Mouse (Mus musculus): Measurements from ENCODE around the gene Zzz3. TPM values are rescaled to one million over a fixed set of nuclear protein-coding genes. Genes with fewer than 3 reads are reported as not detected.
A peak's percentile ranks its signal among the peaks of the same experiment; 100 is the strongest.

The Zzz3 gene
- polyA plus RNA-seq, 1 experiment, result 0.35 TPM

GRCm38 (mm10) chr3:152353434-152354177 lies 41.7 kb upstream of the Zzz3 start:
- H3K9me3 ChIP-seq (ENCODE audit: control insufficient read depth, low read length), result no peaks in the 10 kb centered on the region
- H3K4me1 ChIP-seq (ENCODE audit: control insufficient read depth), result peaks cover 51% of the 10 kb centered on the region
- peaks cover 57% of the 10 kb centered on the region for H3K36me3 ChIP-seq (ENCODE audit: control insufficient read depth)
- H3K4me3 ChIP-seq (replicated peaks), result no peak overlapping the region
- no peaks in the 10 kb centered on the region for H3K27me3 ChIP-seq (ENCODE audit: control insufficient read depth)
- TF ChIP-seq TAL1 (IDR thresholded peaks at IDR 0.05; ENCODE audit: low read length), result no peak
- TF ChIP-seq GATA1 (IDR thresholded peaks at IDR 0.05; ENCODE audit: low read length), result no peak

DNA sequence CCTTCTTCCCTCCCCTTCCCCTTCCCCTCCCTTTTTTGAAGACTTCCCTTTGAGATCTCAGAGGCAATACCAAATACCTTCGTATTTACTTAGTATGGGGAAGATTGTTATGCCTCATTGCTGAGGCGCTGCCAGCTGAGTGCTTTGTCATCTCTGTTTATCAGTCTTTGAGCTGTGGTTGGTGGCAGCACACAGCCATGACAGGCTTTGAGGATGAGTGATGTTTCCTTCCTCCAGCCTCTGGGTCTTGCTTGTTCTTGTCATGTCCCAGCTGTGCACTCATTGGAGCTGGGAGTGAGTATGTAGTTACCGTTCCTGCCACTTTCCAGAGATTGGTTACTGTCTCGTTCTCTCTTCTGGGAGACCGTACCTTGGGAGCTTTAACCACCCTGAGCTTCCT lies 39.9 kb upstream of the Zzz3 start:
- peaks cover 62% of the 10 kb centered on the region for H3K36me3 ChIP-seq (ENCODE audit: control insufficient read depth)
- peaks cover 40% of the 10 kb centered on the region for H3K4me1 ChIP-seq (ENCODE audit: control insufficient read depth)
- H3K9me3 ChIP-seq (ENCODE audit: control insufficient read depth, low read length), result no peaks in the 10 kb centered on the region
- no peak for TF ChIP-seq TAL1 (IDR thresholded peaks at IDR 0.05; ENCODE audit: low read length)
- no peak for TF ChIP-seq GATA1 (IDR thresholded peaks at IDR 0.05; ENCODE audit: low read length)
- H3K27me3 ChIP-seq (ENCODE audit: control insufficient read depth), result no peaks in the 10 kb centered on the region
- peak overlapping the region; percentile 45 for H3K4me3 ChIP-seq (replicated peaks)

GRCm38 (mm10) chr3:152356751-152357150 lies 38.5 kb upstream of the Zzz3 start:
- Histone ChIP-seq H3K9me3 (ENCODE audit: control insufficient read depth, low read length) (no peaks in the 10 kb centered on the region), H3K36me3 (ENCODE audit: control insufficient read depth) (peaks cover 67% of the 10 kb centered on the region), H3K4me3 (replicated peaks) (no peak overlapping the region), H3K27me3 (ENCODE audit: control insufficient read depth) (no peaks in the 10 kb centered on the region), H3K4me1 (ENCODE audit: control insufficient read depth) (peaks cover 31% of the 10 kb centered on the region)
- TF ChIP-seq GATA1 (IDR thresholded peaks at IDR 0.05; ENCODE audit: low read length), result no peak
- no peak for TF ChIP-seq TAL1 (IDR thresholded peaks at IDR 0.05; ENCODE audit: low read length)

- TF ChIP-seq TAL1 (IDR thresholded peaks at IDR 0.05; ENCODE audit: low read length) (no peak), GATA1 (IDR thresholded peaks at IDR 0.05; ENCODE audit: low read length) (no peak)
Measured at GRCm38 (mm10) chr3:152359151-152359550, 36.1 kb upstream of the Zzz3 start.

DNA sequence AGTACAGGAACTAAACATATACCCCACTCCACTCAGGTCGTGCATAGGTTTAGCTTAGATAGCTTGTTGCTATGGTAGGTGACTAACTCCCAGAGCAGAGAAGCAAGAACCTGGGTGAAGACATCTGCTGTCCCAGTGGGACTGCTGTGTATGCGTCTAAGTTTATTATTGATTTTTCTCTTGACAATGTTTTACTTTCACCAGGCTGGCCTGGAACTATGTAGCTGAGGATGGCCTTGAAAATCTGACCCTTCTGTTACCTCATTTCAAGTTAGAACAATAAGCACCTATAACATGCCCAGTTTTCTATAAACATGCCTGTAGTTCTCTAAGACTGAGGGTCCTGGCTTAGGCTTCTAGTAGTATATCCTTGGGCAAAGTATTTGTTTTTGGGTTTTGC lies 31.1 kb upstream of the Zzz3 start:
- H3K4me3 ChIP-seq (replicated peaks), result no peak overlapping the region
- H3K27me3 ChIP-seq (ENCODE audit: control insufficient read depth), result no peaks in the 10 kb centered on the region
- TF ChIP-seq GATA1 (IDR thresholded peaks at IDR 0.05; ENCODE audit: low read length), result no peak
- TF ChIP-seq TAL1 (IDR thresholded peaks at IDR 0.05; ENCODE audit: low read length), result no peak
- H3K36me3 ChIP-seq (ENCODE audit: control insufficient read depth), result peaks cover 95% of the 10 kb centered on the region
- H3K4me1 ChIP-seq (ENCODE audit: control insufficient read depth), result peaks cover 6% of the 10 kb centered on the region
- no peaks in the 10 kb centered on the region for H3K9me3 ChIP-seq (ENCODE audit: control insufficient read depth, low read length)

More at GRCm38 (mm10) chr3:152359151-152359550, 36.1 kb upstream of the Zzz3 start:
- no peak overlapping the region for H3K4me3 ChIP-seq (replicated peaks)
- H3K9me3 ChIP-seq (ENCODE audit: control insufficient read depth, low read length), result no peaks in the 10 kb centered on the region
- no peaks in the 10 kb centered on the region for H3K27me3 ChIP-seq (ENCODE audit: control insufficient read depth)
- H3K4me1 ChIP-seq (ENCODE audit: control insufficient read depth), result peaks cover 22% of the 10 kb centered on the region
- peaks cover 78% of the 10 kb centered on the region for H3K36me3 ChIP-seq (ENCODE audit: control insufficient read depth)

DNA sequence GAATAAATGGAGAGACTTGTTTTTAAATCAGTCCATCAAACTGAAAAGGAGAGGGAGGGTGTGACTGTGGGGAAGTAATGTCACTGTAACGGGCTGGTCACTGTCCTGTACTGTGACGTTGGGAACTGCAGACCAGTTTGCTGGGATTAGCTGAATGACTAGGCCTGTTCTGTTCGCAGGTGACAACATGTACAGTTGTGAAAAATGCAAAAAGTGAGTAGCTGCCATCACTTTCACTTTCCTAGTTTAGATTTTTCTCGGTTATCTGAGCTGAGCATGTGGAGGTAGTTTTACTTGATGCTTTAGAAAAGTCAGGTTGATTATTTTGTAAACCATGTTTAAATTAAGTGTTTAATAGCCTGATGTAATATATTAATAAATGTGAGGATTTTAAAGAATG lies 19.2 kb upstream of the Zzz3 start:
- no peak overlapping the region for H3K4me3 ChIP-seq (replicated peaks)
- no peaks in the 10 kb centered on the region for H3K27me3 ChIP-seq (ENCODE audit: control insufficient read depth)
- H3K9me3 ChIP-seq (ENCODE audit: control insufficient read depth, low read length), result no peaks in the 10 kb centered on the region
- no peaks in the 10 kb centered on the region for H3K4me1 ChIP-seq (ENCODE audit: control insufficient read depth)
- peaks cover 95% of the 10 kb centered on the region for H3K36me3 ChIP-seq (ENCODE audit: control insufficient read depth)
- no peak for TF ChIP-seq GATA1 (IDR thresholded peaks at IDR 0.05; ENCODE audit: low read length)
- TF ChIP-seq TAL1 (IDR thresholded peaks at IDR 0.05; ENCODE audit: low read length), result no peak

DNA sequence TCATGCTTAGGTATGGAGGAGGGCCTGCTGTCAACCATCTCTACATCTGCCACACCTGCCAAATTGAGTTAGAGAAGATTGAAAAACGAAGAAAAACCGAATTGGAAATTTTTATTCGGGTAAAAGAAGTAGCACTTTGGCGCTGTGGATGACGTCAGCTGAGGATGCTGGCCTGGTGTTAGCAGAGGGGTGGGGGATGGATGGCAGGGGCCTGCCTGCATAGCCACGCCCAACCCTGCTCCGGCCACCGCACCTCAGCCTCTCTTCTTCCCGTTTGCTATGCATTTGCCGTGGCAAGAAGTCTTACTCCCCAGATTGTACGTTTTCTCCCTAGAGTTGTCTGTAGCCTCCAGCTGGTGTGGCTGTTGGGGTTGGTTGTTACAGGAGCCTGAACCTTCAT lies 11.2 kb upstream of the Zzz3 start:
- H3K36me3 ChIP-seq (ENCODE audit: control insufficient read depth), result peaks cover 92% of the 10 kb centered on the region
- no peak for TF ChIP-seq TAL1 (IDR thresholded peaks at IDR 0.05; ENCODE audit: low read length)
- TF ChIP-seq GATA1 (IDR thresholded peaks at IDR 0.05; ENCODE audit: low read length), result no peak
- H3K4me3 ChIP-seq (replicated peaks), result no peak overlapping the region
- no peaks in the 10 kb centered on the region for H3K9me3 ChIP-seq (ENCODE audit: control insufficient read depth, low read length)
- no peaks in the 10 kb centered on the region for H3K4me1 ChIP-seq (ENCODE audit: control insufficient read depth)
- H3K27me3 ChIP-seq (ENCODE audit: control insufficient read depth), result no peaks in the 10 kb centered on the region

GRCm38 (mm10) chr3:152396278-152396987 lies 1.2 kb downstream of the Zzz3 start:
- no peaks in the 10 kb centered on the region for H3K27me3 ChIP-seq (ENCODE audit: control insufficient read depth)
- peaks cover 54% of the 10 kb centered on the region for H3K4me1 ChIP-seq (ENCODE audit: control insufficient read depth)
- H3K36me3 ChIP-seq (ENCODE audit: control insufficient read depth), result peaks cover 50% of the 10 kb centered on the region
- TF ChIP-seq GATA1 (IDR thresholded peaks at IDR 0.05; ENCODE audit: low read length) (no peak), TAL1 (IDR thresholded peaks at IDR 0.05; ENCODE audit: low read length) (no peak)
- peak overlapping the region; percentile 99 for H3K4me3 ChIP-seq (replicated peaks)
- no peaks in the 10 kb centered on the region for H3K9me3 ChIP-seq (ENCODE audit: control insufficient read depth, low read length)

GRCm38 (mm10) chr3:152396988-152397314 lies 1.7 kb downstream of the Zzz3 start:
- Histone ChIP-seq H3K4me3 (replicated peaks) (peak overlapping the region; percentile 99), H3K4me1 (ENCODE audit: control insufficient read depth) (peaks cover 58% of the 10 kb centered on the region), H3K27me3 (ENCODE audit: control insufficient read depth) (no peaks in the 10 kb centered on the region), H3K9me3 (ENCODE audit: control insufficient read depth, low read length) (no peaks in the 10 kb centered on the region), H3K36me3 (ENCODE audit: control insufficient read depth) (peaks cover 47% of the 10 kb centered on the region)
- TF ChIP-seq TAL1 (IDR thresholded peaks at IDR 0.05; ENCODE audit: low read length), result no peak
- no peak for TF ChIP-seq GATA1 (IDR thresholded peaks at IDR 0.05; ENCODE audit: low read length)

Data from erythroblast, embryonic 14.5 days (primary cell).